Mouse (Mus musculus) liver, embryonic 18 days (tissue): ENCODE results near the gene Samd5. TPM values are rescaled to one million over a fixed set of nuclear protein-coding genes. Genes with fewer than 3 reads are reported as not detected.

Experiments
- polyA plus RNA-seq: library from polyadenylated mRNA; depleted of rRNA; stranded (reverse); fragments of >200 nt; gene quantifications from 2 replicates; pipeline ENCODE4 v1.2.3, GENCODE M21; 2012; rRNA removed

The Samd5 gene
- polyA plus RNA-seq = 0.52 and 0.53 TPM in 2 replicates

GRCm38 (mm10) chr10:9674561-9675521 is at the start of gene Samd5:
Samd5 (minus strand) TSS chr10:9675208.

Other genes with a start within 250 kb of the Samd5 start
- 4.2 and 5.0 TPM in 2 replicates for gene Stxbp5, start 225.9 kb upstream of the Samd5 start, polyA plus RNA-seq